Mouse (Mus musculus): ENCODE measurements around the gene Tigd3.

DNA sequence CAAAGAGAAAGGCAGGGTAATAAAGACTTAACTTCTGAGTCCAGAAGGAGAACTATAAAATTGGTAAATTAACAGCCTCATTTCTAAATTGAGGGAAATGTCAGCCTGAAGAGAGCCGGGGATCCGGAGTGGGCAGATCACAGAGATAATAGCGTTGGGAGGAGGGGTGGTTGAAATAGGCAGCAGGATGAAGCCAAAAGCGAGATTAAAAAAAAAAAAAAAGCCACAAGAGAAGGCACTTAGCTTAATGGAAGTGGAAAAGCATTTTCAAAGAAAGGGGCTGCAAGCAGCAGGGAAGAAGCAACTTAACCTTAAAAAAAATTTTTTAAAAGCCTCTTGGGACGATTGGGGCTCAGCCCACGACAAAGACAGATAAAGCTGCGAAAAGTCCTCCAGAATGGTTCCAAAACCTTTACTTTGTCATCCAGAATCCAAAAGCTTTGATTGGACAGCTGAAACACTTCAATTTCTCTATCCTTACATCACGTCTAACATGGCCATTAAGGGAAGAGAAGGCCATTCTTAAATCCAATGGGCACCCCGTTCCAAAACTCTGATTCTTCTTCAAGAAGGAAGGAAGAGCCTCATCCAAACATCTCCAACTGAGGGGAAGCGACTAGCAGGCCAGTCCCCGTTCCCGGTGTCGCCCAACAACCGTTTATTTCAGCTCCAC lies 17.6 kb upstream of the Tigd3 start:
- no peak for TF ChIP-seq POLR2A (IDR thresholded peaks at IDR 0.05; ENCODE audit: control insufficient read depth in 1 of 2, insufficient read depth in 1 of 2, low read depth in 1 of 2, low read length in 2 of 2, poor library complexity in 1 of 2)
- no peak for TF ChIP-seq CTCF (IDR thresholded peaks at IDR 0.05 in 2 of 3, conservative IDR thresholded peaks at IDR 0.05 in 1 of 3; ENCODE audit: control insufficient read depth in 1 of 3, insufficient read depth in 1 of 3, low read depth in 2 of 3, low read length in 3 of 3, poor library complexity in 1 of 3, severe bottlenecking in 1 of 3)
- no peak for TF ChIP-seq BHLHE40 (IDR thresholded peaks at IDR 0.05; ENCODE audit: borderline replicate concordance, low read depth, low read length)
- TF ChIP-seq MYC (IDR thresholded peaks at IDR 0.05; ENCODE audit: low read depth, low read length): 0 out of 2 replicates have a peak, but pooled peaks have one; percentile 28

Data from MEL (cell line).